Mouse (Mus musculus): ENCODE data around the gene Camta1.

Gene Camta1

GRCm38 (mm10) chr4:151603586-151603985, 258.1 kb downstream of the Camta1 start:
- DNase-seq (ENCODE audit: low read depth), result no peak

- no peak for DNase-seq (ENCODE audit: low read depth)
These were observed 266.6 kb downstream of the Camta1 start for GRCm38 (mm10) chr4:151595116-151595515.

DNA sequence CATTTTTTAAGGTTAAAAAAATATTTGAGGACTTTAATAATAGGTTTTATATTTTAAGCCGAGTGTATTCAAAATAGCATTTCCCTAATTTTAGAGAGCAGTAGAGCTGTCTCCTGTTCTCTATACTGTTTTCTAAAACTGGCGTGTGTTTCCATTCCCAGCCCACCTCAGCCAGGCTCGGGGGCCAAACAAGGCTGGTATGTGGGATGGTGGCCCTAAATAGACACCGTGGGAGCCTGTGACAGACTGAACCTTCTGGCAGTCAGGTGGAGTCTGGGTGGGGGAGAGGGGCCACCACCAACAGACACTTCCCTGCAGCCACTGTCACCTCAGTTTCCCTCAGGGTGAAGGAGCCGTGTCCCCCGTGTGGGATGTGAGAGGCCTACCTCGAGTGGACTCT, 268.6 kb downstream of the Camta1 start:
- no peak for DNase-seq (ENCODE audit: low read depth)

- DNase-seq (ENCODE audit: low read depth), result no peak
These were observed 275.6 kb downstream of the Camta1 start for GRCm38 (mm10) chr4:151586074-151586473.

- no peak for DNase-seq (ENCODE audit: low read depth)
These were observed 283.7 kb downstream of the Camta1 start for GRCm38 (mm10) chr4:151577961-151578360.

DNA sequence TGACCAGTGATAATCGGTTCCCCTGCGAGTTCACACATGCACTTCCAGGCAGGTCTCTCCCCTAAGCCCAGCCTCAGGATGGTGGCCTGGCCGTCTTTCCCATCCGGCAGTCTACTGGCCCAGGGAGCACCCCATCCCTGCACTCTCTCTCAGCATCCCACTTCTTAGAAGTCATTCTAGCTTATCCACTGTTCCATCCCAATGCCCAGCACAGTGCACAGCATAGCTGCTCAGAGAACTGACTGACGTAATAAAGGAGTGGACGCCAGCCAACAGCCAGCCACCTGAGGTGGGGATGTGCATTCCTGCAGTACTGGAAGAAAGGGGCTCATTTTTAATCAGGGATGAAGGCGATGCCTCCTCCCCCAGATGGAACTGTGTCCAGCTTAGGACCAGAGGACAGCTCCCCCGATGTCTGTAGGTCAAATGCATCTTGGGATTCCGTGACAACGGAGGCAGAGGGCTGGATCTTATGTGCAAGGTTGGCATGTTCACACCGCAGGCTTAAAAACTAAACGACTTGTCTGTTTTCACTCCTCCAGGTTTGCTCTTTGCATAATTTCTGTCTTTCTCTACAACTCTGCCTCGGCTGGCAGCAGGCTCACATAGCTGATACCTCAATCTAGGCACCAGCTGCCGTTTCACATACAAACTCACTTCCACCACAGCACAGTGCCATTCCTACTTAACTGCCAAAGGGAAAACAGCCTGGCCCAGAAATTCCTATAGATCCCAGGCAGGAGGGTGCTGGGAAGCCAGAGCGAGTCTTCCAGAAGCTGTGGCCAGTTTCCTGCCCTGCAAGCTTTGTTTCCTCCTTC, 285.2 kb downstream of the Camta1 start:
- no peak for DNase-seq (ENCODE audit: low read depth)

DNA sequence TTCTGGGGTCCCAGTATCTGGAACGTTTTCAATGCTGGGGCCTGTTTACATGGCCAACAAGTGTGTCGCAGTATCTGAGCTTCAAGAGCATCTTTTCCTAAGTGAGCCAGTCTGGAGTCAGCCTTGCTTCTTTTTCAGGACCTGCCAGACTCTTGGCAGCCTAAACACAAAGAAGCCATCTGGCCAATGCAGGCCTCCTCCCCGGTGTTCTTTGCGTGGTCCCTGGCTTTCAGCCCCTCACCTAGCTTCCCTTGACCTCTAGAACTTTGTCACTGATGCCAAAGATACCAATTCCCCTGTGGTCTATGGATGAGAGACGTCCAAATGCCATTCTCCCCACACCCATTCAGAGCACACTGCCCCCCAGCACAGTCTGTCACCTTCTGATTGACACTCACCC, 289.0 kb downstream of the Camta1 start:
- DNase-seq (ENCODE audit: low read depth), result no peak

DNA sequence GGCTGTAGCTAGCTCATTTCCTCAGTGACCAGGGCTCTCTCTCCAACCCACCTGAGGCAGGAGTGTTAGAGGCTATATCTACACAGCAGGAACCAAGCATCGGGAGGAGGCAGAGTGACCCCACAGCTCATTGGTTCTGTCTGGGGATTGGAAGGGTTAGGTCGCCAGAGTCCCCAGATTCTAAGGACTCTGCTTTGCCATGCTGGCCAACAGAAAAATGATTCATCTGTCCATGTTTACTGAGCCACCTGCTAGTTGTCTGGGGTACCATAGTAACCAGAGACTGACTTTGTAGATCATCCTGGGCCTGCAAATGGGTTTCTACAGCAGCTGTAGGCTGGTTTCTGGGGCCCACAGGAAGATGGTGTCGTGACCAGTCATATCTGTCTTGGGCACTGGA, 292.1 kb downstream of the Camta1 start:
- no peak for DNase-seq (ENCODE audit: low read depth)

DNA sequence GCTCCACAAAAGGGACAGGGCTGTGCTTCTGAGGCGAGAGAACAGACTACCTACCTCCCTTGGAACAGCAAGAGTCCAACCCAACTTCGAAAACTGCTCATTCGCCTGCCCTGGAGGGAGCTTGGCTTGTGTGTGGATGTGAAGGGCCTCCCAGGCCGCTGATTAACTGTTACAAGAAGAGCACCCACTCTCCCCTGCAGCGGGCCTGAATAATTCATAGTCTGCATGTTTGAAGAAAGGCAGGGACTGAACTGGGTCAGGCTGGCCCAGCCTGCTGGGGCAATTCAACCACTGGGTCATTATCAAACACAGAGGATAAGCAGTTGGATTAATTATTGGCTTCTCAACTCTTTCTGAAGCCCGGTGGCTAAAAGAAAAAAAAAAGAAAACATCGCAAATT, 292.8 kb downstream of the Camta1 start:
- DNase-seq (ENCODE audit: low read depth), result no peak

- DNase-seq (ENCODE audit: low read depth), result no peak
These were observed 294.6 kb downstream of the Camta1 start for GRCm38 (mm10) chr4:151567105-151567504.

DNA sequence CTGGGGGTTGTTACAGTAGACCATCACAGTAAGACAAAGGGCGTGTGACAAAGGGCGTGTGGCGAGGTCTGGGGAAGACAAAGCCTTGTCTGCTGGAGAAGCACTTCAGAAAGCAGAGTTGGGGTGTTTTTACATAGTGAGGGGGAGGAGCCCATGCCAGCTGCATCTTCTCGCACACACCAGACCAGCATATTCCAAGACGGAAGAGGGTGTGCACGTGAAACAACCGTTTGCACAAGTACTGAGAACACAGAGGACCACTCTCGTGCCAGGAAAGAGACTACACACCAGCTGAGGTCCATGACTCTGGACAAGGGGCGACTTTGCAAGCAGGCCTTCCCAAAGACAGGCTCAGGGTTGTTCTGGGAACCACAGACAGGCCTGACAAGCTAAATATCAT, 306.2 kb downstream of the Camta1 start:
- DNase-seq (ENCODE audit: low read depth), result no peak

GRCm38 (mm10) chr4:151549523-151549922, 312.2 kb downstream of the Camta1 start:
- no peak for DNase-seq (ENCODE audit: low read depth)

- DNase-seq (ENCODE audit: low read depth), result no peak
These were observed 316.2 kb downstream of the Camta1 start for GRCm38 (mm10) chr4:151545452-151545851.

DNA sequence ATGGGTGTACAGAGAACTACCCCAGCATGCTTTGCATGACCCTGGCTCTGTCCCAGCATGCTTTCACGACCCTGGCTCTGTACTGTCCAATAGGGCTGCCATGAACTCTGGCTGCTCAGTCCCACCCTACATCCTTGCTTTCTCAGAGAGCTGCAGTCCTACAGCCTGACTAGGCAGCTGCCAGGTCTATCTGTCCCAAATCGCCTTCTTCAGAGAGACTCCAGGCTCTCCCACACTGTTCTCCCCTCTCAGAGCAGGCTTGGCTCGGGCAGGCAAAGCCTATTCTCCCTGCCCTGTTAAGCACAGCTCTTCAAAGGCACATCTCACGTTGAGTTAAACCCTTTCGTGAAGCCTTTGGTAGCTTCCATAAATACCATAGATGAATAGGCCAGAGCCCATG, 317.5 kb downstream of the Camta1 start:
- DNase-seq (ENCODE audit: low read depth), result no peak

- no peak for DNase-seq (ENCODE audit: low read depth)
These were observed 321.1 kb downstream of the Camta1 start for GRCm38 (mm10) chr4:151540546-151540945.

GRCm38 (mm10) chr4:151539881-151540280, 321.8 kb downstream of the Camta1 start:
- DNase-seq (ENCODE audit: low read depth), result no peak

DNA sequence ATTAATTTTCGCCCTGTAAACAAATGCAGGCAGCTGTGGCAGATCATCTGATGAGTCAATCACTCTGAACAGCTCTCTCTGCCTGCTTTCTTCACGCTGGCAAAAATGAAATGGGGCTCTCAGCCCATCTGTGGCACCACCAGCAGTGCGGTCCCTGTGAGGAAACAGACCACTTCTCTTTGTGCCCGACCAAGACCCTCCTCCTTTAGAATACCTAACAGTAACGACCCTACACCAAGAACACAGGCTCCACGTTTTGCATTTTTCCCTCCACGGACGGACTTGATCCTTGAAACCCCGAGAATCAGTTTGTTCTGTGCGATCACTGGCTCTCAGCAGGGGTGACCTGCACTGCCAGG, 322.5 kb downstream of the Camta1 start:
- DNase-seq (ENCODE audit: low read depth), result no peak

GRCm38 (mm10) chr4:151538446-151539166, 323.1 kb downstream of the Camta1 start:
- no peak for DNase-seq (ENCODE audit: low read depth)

GRCm38 (mm10) chr4:151535916-151536450, 325.7 kb downstream of the Camta1 start:
- no peak for DNase-seq (ENCODE audit: low read depth)

- no peak for DNase-seq (ENCODE audit: low read depth)
These were observed 328.2 kb downstream of the Camta1 start for GRCm38 (mm10) chr4:151533451-151533850.

GRCm38 (mm10) chr4:151528436-151528835, 333.2 kb downstream of the Camta1 start:
- DNase-seq (ENCODE audit: low read depth), result no peak

DNA sequence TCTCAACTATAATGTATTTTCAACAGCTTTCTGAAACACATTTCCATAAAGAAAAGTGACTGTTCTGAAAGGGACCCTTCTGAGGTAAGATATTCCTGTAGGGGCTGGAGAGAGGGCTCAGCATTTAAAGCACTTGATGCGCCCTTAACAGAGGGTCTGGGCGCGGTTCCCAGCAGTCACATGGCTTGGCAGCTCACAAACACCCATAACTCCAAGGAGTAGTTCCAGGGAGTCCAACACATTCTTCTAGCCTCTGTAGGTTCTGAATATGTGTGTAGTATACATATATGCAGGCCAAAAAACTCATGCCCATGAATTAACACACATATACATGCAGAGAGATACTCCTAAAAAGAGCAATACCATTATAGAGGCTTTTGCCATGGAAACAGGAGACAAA, 333.9 kb downstream of the Camta1 start:
- no peak for DNase-seq (ENCODE audit: low read depth)

GRCm38 (mm10) chr4:151520103-151520502, 341.6 kb downstream of the Camta1 start:
- DNase-seq (ENCODE audit: low read depth), result no peak

Data from induced T-regulatory cell, adult 2 months (primary cell).